Mouse (Mus musculus) olfactory bulb, adult 2 months (tissue): ENCODE results near the gene Cd59a. TPM values are rescaled to one million over a fixed set of nuclear protein-coding genes. Genes with fewer than 3 reads are reported as not detected.

Experiments
- H3K27ac ChIP-seq: fragments of 200-500 bp; 2 replicates; pipeline ENCODE4 v1.5.1; 2012; ENCODE audit warnings: low read depth, low read length; ENCODE audit not compliant: insufficient read depth
- H3K4me1 ChIP-seq: fragments of 200-500 bp; 2 replicates; pipeline ENCODE4 v1.6.1; 2012; ENCODE audit warnings: low read length; ENCODE audit not compliant: control insufficient read depth, insufficient read depth
- H3K4me3 ChIP-seq: fragments of 200-500 bp; 2 replicates; pipeline ENCODE4 v1.5.1; 2012; ENCODE audit warnings: mild to moderate bottlenecking, low read depth, low read length, moderate library complexity; ENCODE audit not compliant: insufficient read depth
- CTCF ChIP-seq: fragments of 200-500 bp; IDR thresholded peaks from 2 replicates; pipeline ENCODE4 v1.5.1; 2012; ENCODE audit warnings: low read depth, mild to moderate bottlenecking, low read length, moderate library complexity; ENCODE audit not compliant: insufficient read depth
- POLR2A ChIP-seq: fragments of 200-500 bp; IDR thresholded peaks from 2 replicates; pipeline ENCODE4 v1.6.1; 2012; ENCODE audit warnings: mild to moderate bottlenecking, low read depth, low read length, moderate library complexity; ENCODE audit not compliant: insufficient read depth
- WGBS: fragments of 180-500 bp; shearing (Covaris S2); methylation state at CpG from one replicate; pipeline ENCODE4 v1.1.7; 2018; 5-methylcytosine and 5-hydroxymethylcytosine counted together
- polyA plus RNA-seq: library from polyadenylated mRNA; stranded (reverse); fragments of >200 nt; gene quantifications from 2 replicates; pipeline ENCODE4 v1.2.4, GENCODE M21; 2012; ENCODE audit warnings: low replicate concordance; ENCODE audit not compliant: missing spikeins, insufficient read depth, insufficient read length

The Cd59a gene
- polyA plus RNA-seq, 1 experiment: not detected

GRCm38 (mm10) chr2:104122505-104123378 is 27.1 kb downstream of the Cd59a start, which contains the start of gene A930018P22Rik:
Gene A930018P22Rik (plus strand): TSS chr2:104122769.
- Histone ChIP-seq H3K4me3 (peak within 1 kb of the TSS; percentile 68), H3K27ac (peak within 1 kb of the TSS; percentile 81), H3K4me1 (peaks cover 13% of the 10 kb centered on the region)
- WGBS: 1% methylated on average over 74 of the region's 74 CpGs
- TF ChIP-seq CTCF (no peak), POLR2A (peak; percentile 37)

GRCm38 (mm10) chr2:104123540-104123939 is 27.9 kb downstream of the Cd59a start:
- WGBS: 69% methylated on average over 3 of the region's 3 CpGs
- no peak overlapping the region for H3K4me3 ChIP-seq
- TF ChIP-seq POLR2A (no peak), CTCF (no peak)
- H3K27ac ChIP-seq: no peak overlapping the region
- H3K4me1 ChIP-seq: peaks cover 13% of the 10 kb centered on the region

GRCm38 (mm10) chr2:104124071-104124470 is 28.5 kb downstream of the Cd59a start:
- no peak for TF ChIP-seq POLR2A
- TF ChIP-seq CTCF: no peak
- no peak overlapping the region for H3K4me3 ChIP-seq
- peaks cover 11% of the 10 kb centered on the region for H3K4me1 ChIP-seq
- 90% methylated on average over 5 of the region's 5 CpGs for WGBS
- H3K27ac ChIP-seq: no peak overlapping the region

GRCm38 (mm10) chr2:104128803-104129531 is 33.4 kb downstream of the Cd59a start:
- TF ChIP-seq CTCF (no peak), POLR2A (no peak)
- WGBS: 92% methylated on average over 13 of the region's 13 CpGs

GRCm38 (mm10) chr2:104130165-104130564 is 34.6 kb downstream of the Cd59a start:
- Histone ChIP-seq H3K27ac (no peak overlapping the region), H3K4me3 (no peak overlapping the region), H3K4me1 (no peaks in the 10 kb centered on the region)
- no peak for TF ChIP-seq CTCF
- 63% methylated on average over 6 of the region's 6 CpGs for WGBS

More at GRCm38 (mm10) chr2:104128803-104129531, 33.4 kb downstream of the Cd59a start:
- Histone ChIP-seq H3K4me1 (no peaks in the 10 kb centered on the region), H3K4me3 (no peak overlapping the region), H3K27ac (no peak overlapping the region)

GRCm38 (mm10) chr2:104130969-104131368 is 35.4 kb downstream of the Cd59a start:
- 70% methylated on average over 3 of the region's 3 CpGs for WGBS
- H3K4me1 ChIP-seq: no peaks in the 10 kb centered on the region
- no peak overlapping the region for H3K27ac ChIP-seq
- H3K4me3 ChIP-seq: no peak overlapping the region
- no peak for TF ChIP-seq CTCF
- TF ChIP-seq POLR2A: no peak

- H3K4me1 ChIP-seq: no peaks in the 10 kb centered on the region
- WGBS: 84% methylated on average over 7 of the region's 7 CpGs
- H3K4me3 ChIP-seq: no peak overlapping the region
- H3K27ac ChIP-seq: no peak overlapping the region
- TF ChIP-seq CTCF (no peak), POLR2A (no peak)
These were observed 36.8 kb downstream of the Cd59a start for GRCm38 (mm10) chr2:104132266-104132859.

- 47% methylated on average over 12 of the region's 12 CpGs for WGBS
- Histone ChIP-seq H3K4me3 (no peak overlapping the region), H3K27ac (no peak overlapping the region), H3K4me1 (no peaks in the 10 kb centered on the region)
- no peak for TF ChIP-seq CTCF
- TF ChIP-seq POLR2A: no peak
These were observed 37.6 kb downstream of the Cd59a start for GRCm38 (mm10) chr2:104133042-104133810.
